9 mouse cellular contexts compared by ENCODE assay signal in genomic region chr14:62639111-62639510, GRCm38 (mm10). TPM values are rescaled to one million over a fixed set of nuclear protein-coding genes. Genes with fewer than 3 reads are reported as not detected.
DNase-seq lines count a peak whose midpoint lies in the region; ATAC-seq and TF ChIP-seq lines count a peak whose summit lies in the region.
"Had no signal": no experiment of that assay in that cellular context is flagged by ENCODE, and none has a peak within 500 bp of the region (broad histone marks: within the 10 kb centered on the region; RNA-seq: fewer than 3 reads in every experiment).

No protein-coding gene starts in this region.

- H3K4me3 ChIP-seq in liver, adult 2 months (ENCODE audit: insufficient read depth, low read depth, low read length): no peak overlapping the region
- H3K4me3 ChIP-seq in liver, embryonic 12.5 days: no peak overlapping the region
- no peak overlapping the region for H3K4me3 ChIP-seq in lung, adult 2 months (replicated peaks; ENCODE audit: extremely low read depth, low read depth, low read length)
- no peak overlapping the region for H3K4me3 ChIP-seq in embryonic facial prominence, embryonic 10.5 days
- H3K4me3 ChIP-seq: midbrain, embryonic 15.5 days had no signal

- DNase-seq in frontal cortex, postnatal 10 days (ENCODE audit: low spot score in 2 of 2): no peak
- DNase-seq in liver, adult 2 months (ENCODE audit: extremely low read depth, low read depth, low spot score): peak; percentile 13
- DNase-seq in adrenal gland, postnatal 10 days: peak; percentile 20
- peak; percentile 9 for DNase-seq in lung, adult 2 months
- DNase-seq in spleen, adult 12 weeks (ENCODE audit: low spot score): no peak
- no peak for DNase-seq in embryonic facial prominence, embryonic 10.5 days (ENCODE audit: low spot score)

- H3K36me3 ChIP-seq in liver, adult 2 months (ENCODE audit: control insufficient read depth, insufficient read depth, low read length): no peaks in the 10 kb centered on the region
- no peaks in the 10 kb centered on the region for H3K36me3 ChIP-seq in liver, embryonic 12.5 days
- H3K36me3 ChIP-seq in embryonic facial prominence, embryonic 10.5 days (replicated peaks): no peaks in the 10 kb centered on the region
- H3K36me3 ChIP-seq: midbrain, embryonic 15.5 days had no signal

- no peaks in the 10 kb centered on the region for H3K27me3 ChIP-seq in liver, adult 2 months (ENCODE audit: control insufficient read depth, insufficient read depth, low read length)
- H3K27me3 ChIP-seq in liver, embryonic 12.5 days (replicated peaks): no peaks in the 10 kb centered on the region
- no peaks in the 10 kb centered on the region for H3K27me3 ChIP-seq in embryonic facial prominence, embryonic 10.5 days (replicated peaks; ENCODE audit: low read depth, poor library complexity, severe bottlenecking)
- H3K27me3 ChIP-seq: midbrain, embryonic 15.5 days had no signal

- no peaks in the 10 kb centered on the region for H3K79me2 ChIP-seq in liver, adult 2 months (ENCODE audit: control insufficient read depth, insufficient read depth, low read length)

- peak; percentile 31; the same call in 1 of the 2 replicates for ATAC-seq in frontal cortex, adult (ENCODE audit: low TSS enrichment)
- ATAC-seq in liver, embryonic 12.5 days: no peak

- no peak overlapping the region for H3K4me2 ChIP-seq in liver, embryonic 12.5 days
- H3K4me2 ChIP-seq: midbrain, embryonic 15.5 days had no signal

- no peak for TF ChIP-seq POLR2A in liver, adult 2 months (IDR thresholded peaks at IDR 0.05; ENCODE audit: extremely low read depth, insufficient read depth, low read length)
- TF ChIP-seq POLR2A in lung, adult 2 months (IDR thresholded peaks at IDR 0.05; ENCODE audit: borderline replicate concordance, extremely low read depth, low read depth, low read length): no peak

- TF ChIP-seq CTCF in liver, adult 2 months (IDR thresholded peaks at IDR 0.05; ENCODE audit: low read depth, low read length): peak; percentile 51
- peak; percentile 68 for TF ChIP-seq CTCF in lung, adult 2 months (IDR thresholded peaks at IDR 0.05; ENCODE audit: insufficient read depth, low read length)

- no peaks in the 10 kb centered on the region for H3K4me1 ChIP-seq in liver, adult 2 months (ENCODE audit: control insufficient read depth, insufficient read depth, low read length)
- no peaks in the 10 kb centered on the region for H3K4me1 ChIP-seq in liver, embryonic 12.5 days
- H3K4me1 ChIP-seq in lung, adult 2 months (ENCODE audit: control insufficient read depth, insufficient read depth, low read length): peaks cover 3% of the 10 kb centered on the region; the same call in 1 of the 2 replicates
- peaks cover 9% of the 10 kb centered on the region; the same call in 1 of the 2 replicates for H3K4me1 ChIP-seq in embryonic facial prominence, embryonic 10.5 days

- 46% methylated on average over 6 of the region's 6 CpGs for WGBS in liver, adult 2 months
- WGBS in liver, embryonic 12.5 days (ENCODE audit: insufficient replicate concordance): 46% methylated on average over 6 of the region's 6 CpGs
- WGBS in lung, adult 2 months: 34% methylated on average over 6 of the region's 6 CpGs
- WGBS in embryonic facial prominence, embryonic 10.5 days: 74% methylated on average over 6 of the region's 6 CpGs

- no peak overlapping the region for H3K9ac ChIP-seq in liver, adult 2 months (ENCODE audit: low read depth, low read length)
- H3K9ac ChIP-seq in liver, embryonic 12.5 days: no peak overlapping the region
- H3K9ac ChIP-seq: midbrain, embryonic 15.5 days had no signal

- H3K9me3 ChIP-seq in liver, embryonic 12.5 days (replicated peaks): no peaks in the 10 kb centered on the region
- H3K9me3 ChIP-seq in embryonic facial prominence, embryonic 10.5 days: no peaks in the 10 kb centered on the region
- H3K9me3 ChIP-seq: midbrain, embryonic 15.5 days had no signal

- no peak overlapping the region for H3K27ac ChIP-seq in liver, adult 2 months (replicated peaks; ENCODE audit: insufficient read depth, low read depth, low read length)
- no peak overlapping the region for H3K27ac ChIP-seq in liver, embryonic 12.5 days
- no peak overlapping the region for H3K27ac ChIP-seq in embryonic facial prominence, embryonic 10.5 days (replicated peaks)
- H3K27ac ChIP-seq: midbrain, embryonic 15.5 days had no signal

RNA-seq across cellular contexts. Expression of gene Serpine3, which starts 24.4 kb away (rescaled TPM):
- total RNA-seq in liver, adult 2 months (2014; rRNA removed): 0.07 and 0.09 TPM in 2 replicates
- polyA plus RNA-seq in liver, adult 2 months (2012; rRNA removed): 0.06 TPM in 1 of 2 replicates, not detected in the other
- polyA plus RNA-seq in liver, embryonic 12.5 days (2016; fragmentation: Nextera tagmentation; extraction: Ambion mirVana): not detected in 2 replicates
- not detected for total RNA-seq in adrenal gland, postnatal 10 days (2021)
- polyA plus RNA-seq in lung, adult 2 months (2012; rRNA removed): not detected in 2 replicates
- polyA plus RNA-seq in embryonic facial prominence, embryonic 10.5 days (2016; fragmentation: Nextera tagmentation; extraction: Ambion mirVana): not detected in 2 replicates
- polyA plus RNA-seq: midbrain, embryonic 15.5 days had no signal

Comparison
In these comparisons a context has a peak if more than half of its experiments do, and no peak if none do; other contexts are left out.
1. DNase-seq: peak in liver, adult 2 months (single experiment), adrenal gland, postnatal 10 days (single experiment) and lung, adult 2 months (single experiment); none in frontal cortex, postnatal 10 days (0 of 2), spleen, adult 12 weeks (single experiment) and embryonic facial prominence, embryonic 10.5 days (single experiment).